Mouse (Mus musculus) brain, embryonic 14.5 days (tissue): ENCODE data around the gene Gm5414.

Source experiments
- CTCF ChIP-seq: fragments of 200-500 bp; IDR thresholded peaks from 2 replicates; pipeline ENCODE4 v1.5.1; 2012; ENCODE audit warnings: inconsistent platforms, mild to moderate bottlenecking, moderate library complexity, borderline replicate concordance; ENCODE audit not compliant: insufficient read depth, insufficient read length; ENCODE audit errors: extremely low read depth
- POLR2A ChIP-seq: fragments of 200-500 bp; IDR thresholded peaks from 2 replicates; pipeline ENCODE4 v1.6.1; 2012; ENCODE audit warnings: mild to moderate bottlenecking, inconsistent platforms, borderline replicate concordance; ENCODE audit not compliant: poor library complexity, insufficient read depth, insufficient read length, severe bottlenecking; ENCODE audit errors: extremely low read depth

GRCm38 (mm10) chr15:101627884-101628283 is at the start of gene Gm5414:
- TF ChIP-seq CTCF: no peak
- TF ChIP-seq POLR2A: no peak
